Mouse (Mus musculus) intestine, embryonic 15.5 days (tissue): ENCODE results near the gene Spred1. TPM values are rescaled to one million over a fixed set of nuclear protein-coding genes. Genes with fewer than 3 reads are reported as not detected.

Source experiments
- ATAC-seq: fragments of 200-750 bp; cut with Nextera tagmentation; 2 replicates; pipeline ENCODE4 v1.8.0; 2017; ENCODE audit warnings: moderate TSS enrichment, moderate library complexity
- H3K27ac ChIP-seq: fragments of 300-500 bp; sonication (generic); 2 replicates; pipeline ENCODE4 v1.5.1; 2015; ENCODE audit warnings: mild to moderate bottlenecking, inconsistent platforms
- H3K27me3 ChIP-seq: fragments of 300-500 bp; sonication (generic); replicated peaks from 2 replicates; pipeline ENCODE4 v1.6.1; 2015; ENCODE audit warnings: inconsistent platforms
- H3K36me3 ChIP-seq: fragments of 300-500 bp; sonication (generic); 2 replicates; pipeline ENCODE4 v1.6.1; 2015; ENCODE audit warnings: inconsistent platforms
- H3K4me1 ChIP-seq: fragments of 300-500 bp; sonication (generic); replicated peaks from 2 replicates; pipeline ENCODE4 v1.6.1; 2015; ENCODE audit warnings: inconsistent platforms
- H3K4me2 ChIP-seq: fragments of 300-500 bp; sonication (generic); replicated peaks from 2 replicates; pipeline ENCODE4 v1.6.1; 2015; ENCODE audit warnings: mild to moderate bottlenecking, inconsistent platforms
- H3K4me3 ChIP-seq: fragments of 300-500 bp; sonication (generic); replicated peaks from 2 replicates; pipeline ENCODE4 v1.5.1; 2015; ENCODE audit warnings: inconsistent platforms
- H3K9ac ChIP-seq: fragments of 300-500 bp; sonication (generic); 2 replicates; pipeline ENCODE4 v1.6.1; 2015; ENCODE audit warnings: inconsistent platforms
- H3K9me3 ChIP-seq: fragments of 300-500 bp; sonication (generic); 2 replicates; pipeline ENCODE4 v1.6.1; 2016; ENCODE audit warnings: inconsistent platforms
- whole genome bisulfite sequencing: fragments of 180-500 bp; shearing (Covaris S2); methylation state at CpG from one replicate; pipeline ENCODE4 v1.1.7; 2015; 5-methylcytosine and 5-hydroxymethylcytosine counted together
- polyA plus RNA-seq: library from polyadenylated mRNA; unstranded; fragments of >200 nt; fragmentation: Nextera tagmentation; extraction: Ambion mirVana; gene quantifications from 2 replicates; pipeline ENCODE4 v1.2.1, GENCODE M21; 2015

The Spred1 gene
- 10.1 and 13.0 TPM in 2 replicates for polyA plus RNA-seq

DNA sequence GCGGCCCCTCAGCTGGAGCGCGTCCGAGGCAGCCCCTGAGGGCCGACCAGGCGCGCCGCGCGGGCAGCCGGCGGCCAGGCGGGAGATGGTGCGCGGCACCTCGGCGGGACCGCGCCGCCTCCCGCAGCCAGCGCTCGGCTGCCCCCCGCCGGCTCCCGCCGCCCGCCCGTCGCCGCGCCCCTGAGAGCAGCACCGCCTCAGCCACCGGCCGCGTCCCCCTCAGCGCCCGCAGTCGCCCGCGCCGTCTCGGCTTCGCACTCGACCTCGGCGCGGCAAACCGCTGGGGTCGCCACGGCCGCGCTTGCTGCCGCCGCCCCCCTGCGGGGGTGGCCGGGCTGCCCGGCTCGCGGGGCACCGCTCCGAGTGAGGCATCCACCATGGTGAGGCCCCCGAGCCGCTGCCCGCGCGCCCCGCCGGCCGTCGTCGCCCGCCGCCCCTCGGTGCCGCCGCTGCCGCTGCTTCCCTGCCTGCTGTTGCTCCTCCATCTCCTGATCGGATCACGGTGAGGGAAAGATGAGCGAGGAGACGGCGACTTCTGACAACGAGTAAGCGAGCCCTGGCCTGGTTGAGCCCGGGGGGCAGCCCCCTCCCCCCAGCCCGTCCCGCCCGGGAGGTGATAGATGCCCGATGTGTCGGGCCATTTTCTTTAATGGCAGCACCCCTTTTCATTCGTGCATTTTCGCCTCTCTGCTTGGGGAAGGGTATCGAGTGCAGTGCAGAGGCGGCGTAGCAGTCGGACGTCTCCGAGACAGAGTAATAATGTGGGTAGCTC lies at the start of gene Spred1:
Spred1 (plus strand) TSS at position 163 of the 772 bp plus-strand sequence.
- Histone ChIP-seq H3K27ac (peak within 1 kb of the TSS; percentile 99), H3K9ac (peak within 1 kb of the TSS; percentile 94), H3K9me3 (no peaks in the 10 kb centered on the region), H3K36me3 (no peaks in the 10 kb centered on the region), H3K4me3 (peak within 1 kb of the TSS; percentile 97), H3K4me2 (peak within 1 kb of the TSS; percentile 65), H3K27me3 (no peaks in the 10 kb centered on the region), H3K4me1 (peaks cover 4% of the 10 kb centered on the region; the same call in 1 of the 2 replicates)
- ATAC-seq, result no peak; the same call in 1 of the 2 replicates
- WGBS, result under 1% methylated on average over 73 of the region's 99 CpGs

GRCm38 (mm10) chr2:117071596-117071995 lies 49.6 kb upstream of the Spred1 start:
- ATAC-seq, result no peak
- 80% methylated on average over 3 of the region's 3 CpGs for WGBS
- Histone ChIP-seq H3K9ac (no peak overlapping the region), H3K4me1 (no peaks in the 10 kb centered on the region), H3K9me3 (no peaks in the 10 kb centered on the region), H3K4me2 (no peak overlapping the region), H3K27ac (no peak overlapping the region), H3K27me3 (no peaks in the 10 kb centered on the region), H3K4me3 (no peak overlapping the region), H3K36me3 (no peaks in the 10 kb centered on the region)

DNA sequence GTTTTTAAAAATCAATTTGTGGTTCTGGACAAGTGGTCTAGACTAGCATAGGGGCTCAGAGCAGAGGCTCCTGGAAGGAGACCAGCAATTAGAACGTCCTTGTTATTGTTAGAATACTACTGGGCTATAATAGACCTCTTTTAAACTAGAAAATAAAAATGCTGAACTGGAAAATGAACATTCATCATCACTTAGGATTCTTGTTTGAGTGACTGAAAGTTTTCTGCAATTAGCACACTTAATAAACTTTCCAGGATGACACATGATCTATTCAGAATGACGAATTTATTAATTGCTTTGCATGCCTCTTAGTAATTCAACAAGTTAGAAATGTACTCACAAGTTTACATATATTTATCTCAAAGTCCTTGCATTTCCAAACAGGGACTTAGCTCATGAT lies 42.5 kb upstream of the Spred1 start:
- no peaks in the 10 kb centered on the region for H3K4me1 ChIP-seq
- H3K9me3 ChIP-seq, result no peaks in the 10 kb centered on the region
- WGBS, result 69% methylated on average over 2 of the region's 2 CpGs
- H3K27ac ChIP-seq, result no peak overlapping the region
- no peak overlapping the region for H3K4me3 ChIP-seq
- no peaks in the 10 kb centered on the region for H3K27me3 ChIP-seq
- H3K9ac ChIP-seq, result no peak overlapping the region
- no peaks in the 10 kb centered on the region for H3K36me3 ChIP-seq
- H3K4me2 ChIP-seq, result no peak overlapping the region
- ATAC-seq, result no peak

DNA sequence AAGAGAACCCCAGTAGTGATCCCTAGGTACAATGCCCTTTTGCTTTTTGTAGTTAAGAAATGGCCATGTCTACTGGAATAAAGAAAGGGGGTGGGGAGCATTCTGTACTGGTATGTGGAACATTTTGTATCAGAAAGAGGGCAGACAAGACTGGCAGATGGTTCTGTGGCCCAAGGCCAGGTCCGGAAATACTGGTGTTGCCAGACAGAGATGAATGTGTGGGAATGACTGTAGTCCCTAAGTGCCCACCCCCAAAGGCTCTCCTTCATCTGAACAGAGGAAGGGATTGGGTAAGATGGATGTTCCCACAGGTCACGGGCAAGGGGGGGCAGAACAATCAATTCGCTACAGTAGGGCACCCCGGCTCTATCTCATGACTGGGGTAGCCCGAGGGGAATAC lies 41.6 kb upstream of the Spred1 start:
- Histone ChIP-seq H3K9me3 (no peaks in the 10 kb centered on the region), H3K27me3 (no peaks in the 10 kb centered on the region), H3K4me1 (no peaks in the 10 kb centered on the region), H3K4me2 (no peak overlapping the region), H3K9ac (no peak overlapping the region), H3K36me3 (no peaks in the 10 kb centered on the region), H3K4me3 (no peak overlapping the region), H3K27ac (no peak overlapping the region)
- WGBS, result 74% methylated on average over 5 of the region's 5 CpGs
- ATAC-seq, result no peak

DNA sequence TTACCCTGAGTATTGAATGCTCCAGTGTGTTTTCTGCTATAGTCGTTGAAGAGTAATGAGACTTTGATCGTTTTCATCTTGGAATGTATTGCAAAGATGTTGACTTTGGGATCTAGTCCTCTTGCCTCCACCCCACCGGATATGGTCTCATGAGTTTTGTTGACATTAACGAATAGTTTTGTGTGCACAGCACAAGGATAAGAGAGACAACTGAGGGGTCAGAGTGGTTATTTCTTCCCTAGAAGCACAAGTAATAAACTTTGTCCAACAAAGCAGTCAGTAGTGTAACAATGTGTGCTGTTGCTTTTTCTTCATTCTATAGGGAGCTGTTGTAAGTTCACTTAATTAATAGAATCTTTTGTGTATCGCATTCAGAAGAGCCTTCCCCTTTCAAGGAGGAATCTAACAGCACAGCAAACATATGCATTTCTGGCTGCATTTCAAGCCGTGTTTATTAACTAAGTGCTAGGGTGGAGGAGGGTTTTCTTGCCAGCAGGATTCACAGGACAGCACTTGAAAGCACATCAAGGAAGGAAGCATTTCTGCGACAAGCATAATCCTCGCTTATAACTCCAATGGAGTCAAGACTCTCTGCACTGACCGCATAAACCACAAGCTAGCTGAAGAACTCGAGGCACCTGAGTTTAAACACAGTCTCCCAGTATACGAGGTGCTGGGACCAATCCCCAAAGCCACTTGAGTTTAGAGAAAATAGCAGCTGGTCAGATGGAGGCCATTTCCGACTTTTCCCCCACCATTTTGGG lies 35.0 kb upstream of the Spred1 start:
- peak; percentile 52 for ATAC-seq
- WGBS, result 42% methylated on average over 12 of the region's 12 CpGs
- no peak overlapping the region for H3K4me2 ChIP-seq
- H3K36me3 ChIP-seq, result no peaks in the 10 kb centered on the region
- no peaks in the 10 kb centered on the region for H3K4me1 ChIP-seq
- no peak overlapping the region for H3K4me3 ChIP-seq
- no peaks in the 10 kb centered on the region for H3K9me3 ChIP-seq
- 0 out of 2 replicates have a peak overlapping the region, but pooled peaks have one; percentile 41 for H3K27ac ChIP-seq
- no peaks in the 10 kb centered on the region for H3K27me3 ChIP-seq
- H3K9ac ChIP-seq, result no peak overlapping the region

GRCm38 (mm10) chr2:117086766-117087457 lies 34.3 kb upstream of the Spred1 start:
- Histone ChIP-seq H3K27ac (no peak overlapping the region), H3K9me3 (no peaks in the 10 kb centered on the region), H3K4me3 (no peak overlapping the region), H3K4me2 (no peak overlapping the region), H3K36me3 (no peaks in the 10 kb centered on the region), H3K27me3 (no peaks in the 10 kb centered on the region), H3K4me1 (no peaks in the 10 kb centered on the region), H3K9ac (no peak overlapping the region)
- peak; percentile 7; the same call in 1 of the 2 replicates for ATAC-seq
- 71% methylated on average over 1 of the region's 1 CpGs for WGBS

DNA sequence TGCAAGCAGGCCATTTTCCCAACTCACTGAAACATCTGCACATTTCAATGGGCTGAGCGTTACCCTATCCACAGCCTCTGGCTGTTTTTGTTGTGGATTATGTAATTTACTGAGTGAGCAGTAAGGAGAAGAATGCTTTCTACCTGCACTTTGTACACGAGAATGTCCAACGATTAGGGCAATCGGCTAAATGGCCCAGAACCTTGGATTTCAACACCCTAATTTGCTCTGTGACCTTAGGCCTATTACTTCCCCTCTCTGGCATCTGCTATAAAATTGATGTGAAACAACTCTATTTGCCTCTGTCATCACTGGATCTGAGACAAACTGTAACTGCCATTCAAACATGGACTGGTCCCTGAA lies 33.7 kb upstream of the Spred1 start:
- Histone ChIP-seq H3K4me1 (no peaks in the 10 kb centered on the region), H3K9me3 (no peaks in the 10 kb centered on the region), H3K4me3 (no peak overlapping the region), H3K9ac (no peak overlapping the region), H3K27me3 (no peaks in the 10 kb centered on the region), H3K4me2 (no peak overlapping the region), H3K36me3 (no peaks in the 10 kb centered on the region), H3K27ac (no peak overlapping the region)
- 68% methylated on average over 4 of the region's 4 CpGs for WGBS
- ATAC-seq, result peak; percentile 52

DNA sequence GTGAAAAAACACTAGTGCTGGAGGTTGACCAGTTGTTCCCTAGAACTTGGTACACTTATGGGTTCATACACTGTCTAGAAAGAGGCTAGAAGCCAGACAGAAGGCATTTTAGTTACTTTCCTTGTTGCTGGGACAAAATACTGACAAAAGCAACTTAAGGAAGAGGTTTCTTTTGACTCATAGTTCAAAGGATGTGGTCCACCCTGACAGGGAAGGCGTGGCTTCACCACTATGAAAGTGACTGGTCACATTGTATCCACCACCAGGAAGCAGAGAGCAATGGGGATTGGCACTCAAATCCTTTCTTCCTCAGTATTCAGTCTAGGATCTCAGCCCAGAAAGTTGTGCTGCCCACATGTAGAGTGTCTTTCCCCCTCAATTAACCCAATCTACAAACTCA lies 31.7 kb upstream of the Spred1 start:
- no peak overlapping the region for H3K27ac ChIP-seq
- no peak overlapping the region for H3K4me2 ChIP-seq
- no peaks in the 10 kb centered on the region for H3K36me3 ChIP-seq
- 91% methylated on average over 1 of the region's 1 CpGs for WGBS
- H3K27me3 ChIP-seq, result no peaks in the 10 kb centered on the region
- no peak overlapping the region for H3K9ac ChIP-seq
- no peak for ATAC-seq
- no peaks in the 10 kb centered on the region for H3K9me3 ChIP-seq
- H3K4me1 ChIP-seq, result no peaks in the 10 kb centered on the region
- no peak overlapping the region for H3K4me3 ChIP-seq

DNA sequence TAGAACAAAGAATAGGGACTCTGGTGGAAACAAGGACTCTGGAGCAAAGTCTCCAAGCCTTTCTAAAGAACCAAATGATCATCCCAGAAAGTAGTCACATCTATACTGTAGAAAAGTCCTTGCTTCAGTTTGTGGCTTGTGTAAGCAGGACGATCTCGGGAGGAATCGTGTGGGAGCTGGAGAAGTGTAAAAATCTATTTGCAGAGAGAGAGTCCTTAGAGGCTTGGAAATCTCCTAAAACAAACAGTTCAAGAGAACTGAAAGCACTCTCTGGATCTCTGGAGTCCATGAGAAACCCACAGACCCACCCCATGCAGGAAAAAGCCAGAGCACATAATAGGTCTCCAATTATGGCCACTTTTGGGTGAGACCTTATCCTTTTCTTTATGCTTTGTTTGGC lies 31.1 kb upstream of the Spred1 start:
- 75% methylated on average over 3 of the region's 3 CpGs for WGBS

GRCm38 (mm10) chr2:117092946-117093401 lies 28.2 kb upstream of the Spred1 start:
- Histone ChIP-seq H3K9me3 (no peaks in the 10 kb centered on the region), H3K9ac (no peak overlapping the region), H3K36me3 (no peaks in the 10 kb centered on the region), H3K4me1 (no peaks in the 10 kb centered on the region), H3K4me3 (no peak overlapping the region), H3K27me3 (no peaks in the 10 kb centered on the region), H3K4me2 (no peak overlapping the region), H3K27ac (no peak overlapping the region)
- ATAC-seq, result no peak
- WGBS, result 40% methylated on average over 2 of the region's 2 CpGs

More for the DNA sequence above, 31.1 kb upstream of the Spred1 start:
- Histone ChIP-seq H3K27ac (no peak overlapping the region), H3K4me2 (no peak overlapping the region), H3K4me1 (no peaks in the 10 kb centered on the region), H3K9me3 (no peaks in the 10 kb centered on the region), H3K4me3 (no peak overlapping the region), H3K36me3 (no peaks in the 10 kb centered on the region), H3K9ac (no peak overlapping the region), H3K27me3 (no peaks in the 10 kb centered on the region)
- no peak for ATAC-seq

DNA sequence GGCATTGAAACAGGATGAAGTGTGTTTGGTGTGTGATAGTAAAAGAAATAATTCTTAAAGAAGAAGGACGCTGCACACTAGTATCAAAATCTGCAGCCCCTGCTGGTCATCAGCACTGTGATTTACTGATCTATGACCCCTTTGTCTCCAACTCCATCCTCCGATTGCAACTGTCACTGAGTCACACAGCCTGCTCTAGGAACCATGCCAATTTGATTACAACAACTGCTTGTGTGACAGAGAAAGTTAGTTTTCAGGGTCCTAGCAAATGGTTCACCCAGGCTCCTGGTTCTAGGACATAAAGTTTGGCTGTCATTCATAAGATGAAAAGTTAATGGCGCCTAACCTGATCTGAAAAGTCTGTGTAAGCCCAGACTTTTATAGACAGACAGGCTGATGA lies 25.7 kb upstream of the Spred1 start:
- no peak for ATAC-seq
- Histone ChIP-seq H3K4me3 (no peak overlapping the region), H3K27me3 (no peaks in the 10 kb centered on the region), H3K27ac (no peak overlapping the region), H3K9ac (no peak overlapping the region), H3K4me1 (no peaks in the 10 kb centered on the region), H3K36me3 (no peaks in the 10 kb centered on the region), H3K9me3 (no peaks in the 10 kb centered on the region), H3K4me2 (no peak overlapping the region)
- WGBS, result 54% methylated on average over 3 of the region's 3 CpGs

GRCm38 (mm10) chr2:117097305-117097704 lies 23.9 kb upstream of the Spred1 start:
- no peaks in the 10 kb centered on the region for H3K9me3 ChIP-seq
- ATAC-seq, result no peak
- H3K4me3 ChIP-seq, result no peak overlapping the region
- no peaks in the 10 kb centered on the region for H3K4me1 ChIP-seq
- H3K27me3 ChIP-seq, result no peaks in the 10 kb centered on the region
- no peaks in the 10 kb centered on the region for H3K36me3 ChIP-seq
- 53% methylated on average over 5 of the region's 5 CpGs for WGBS
- H3K9ac ChIP-seq, result no peak overlapping the region
- no peak overlapping the region for H3K27ac ChIP-seq
- no peak overlapping the region for H3K4me2 ChIP-seq
